Mouse (Mus musculus) ES-E14 (cell line): Measurements from ENCODE around the gene Disc1. TPM values are rescaled to one million over a fixed set of nuclear protein-coding genes. Genes with fewer than 3 reads are reported as not detected.

ENCODE experiments used
- DNase-seq: peaks from one replicate; pipeline ENCODE4 v3.0.0-alpha.2; 2013; ENCODE audit warnings: low read depth, low spot score
- H3K27ac ChIP-seq: 2 replicates; pipeline ENCODE4 v1.5.1; 2012; ENCODE audit warnings: low read depth, mild to moderate bottlenecking, low read length, moderate library complexity, mixed read lengths; ENCODE audit not compliant: poor library complexity, insufficient read depth, severe bottlenecking
- H3K36me3 ChIP-seq: 2 replicates; pipeline ENCODE4 v1.6.1; 2012; ENCODE audit warnings: mild to moderate bottlenecking, low read length, moderate library complexity, mixed read lengths; ENCODE audit not compliant: control insufficient read depth, poor library complexity, insufficient read depth, severe bottlenecking
- H3K4me1 ChIP-seq, 2 experiments: fragments of 150-350 bp in 1 of 2; sonication (generic) in 1 of 2; 2 replicates each; pipeline ENCODE4 v1.6.1; 2012; ENCODE audit warnings: low read length in 2 of 2, mild to moderate bottlenecking in 1 of 2, mixed read lengths in 1 of 2; ENCODE audit not compliant: control insufficient read depth in 2 of 2, insufficient read depth in 2 of 2, poor library complexity in 1 of 2
- H3K4me3 ChIP-seq, 2 experiments: fragments of 150-350 bp in 1 of 2; sonication (generic) in 1 of 2; 2 replicates each; pipeline ENCODE4 v1.5.1; 2012; ENCODE audit warnings: low read length in 2 of 2, low read depth in 1 of 2, mild to moderate bottlenecking in 1 of 2, mixed read lengths in 1 of 2; ENCODE audit not compliant: insufficient read depth in 1 of 2, poor library complexity in 1 of 2, severe bottlenecking in 1 of 2
- H3K9ac ChIP-seq: 2 replicates; pipeline ENCODE4 v1.6.1; 2012; ENCODE audit warnings: low read depth, mild to moderate bottlenecking, low read length, mixed read lengths; ENCODE audit not compliant: poor library complexity, insufficient read depth, severe bottlenecking
- H3K9me3 ChIP-seq: fragments of 150-350 bp; sonication (generic); 2 replicates; pipeline ENCODE4 v1.6.1; 2012; ENCODE audit warnings: low read depth, mild to moderate bottlenecking, low read length; ENCODE audit not compliant: control insufficient read depth, insufficient read depth
- CHD2 ChIP-seq: IDR thresholded peaks from 2 replicates; pipeline ENCODE4 v1.6.1; 2014; ENCODE audit warnings: mild to moderate bottlenecking, low read depth, low read length, inconsistent platforms
- HCFC1 ChIP-seq: IDR thresholded peaks from 2 replicates; pipeline ENCODE4 v1.6.1; 2012; ENCODE audit warnings: low read length, inconsistent platforms, borderline replicate concordance; ENCODE audit not compliant: insufficient read depth
- MAFK ChIP-seq: IDR thresholded peaks from 2 replicates; pipeline ENCODE4 v1.6.1; 2014; ENCODE audit warnings: mild to moderate bottlenecking, low read depth, low read length, inconsistent platforms; ENCODE audit not compliant: insufficient read depth
- ZC3H11A ChIP-seq: IDR thresholded peaks from 2 replicates; pipeline ENCODE4 v1.6.1; 2012; ENCODE audit warnings: low read depth, mild to moderate bottlenecking, inconsistent platforms, low read length, borderline replicate concordance
- ZNF384 ChIP-seq: IDR thresholded peaks from 2 replicates; pipeline ENCODE4 v1.6.1; 2012; ENCODE audit warnings: low read depth, low read length, inconsistent platforms
- in situ Hi-C, 2 experiments: fragments of 600-800 bp; cut with MboI; formaldehyde crosslinking; loops; one replicate each; pipeline ENCODE4 v1.15.1; 2025; ENCODE audit warnings: low sequenced_read_pairs in 2 of 2, inconsistent platforms in 1 of 2; ENCODE audit not compliant: unreplicated experiment in 2 of 2
- total RNA-seq: library from RNA; depleted of rRNA; stranded (reverse); fragments of 300-350 nt; gene quantifications from 2 replicates; pipeline ENCODE4 v1.2.3, GENCODE M21; 2012

The Disc1 gene
- total RNA-seq, 1 experiment, result 2.7 TPM

DNA sequence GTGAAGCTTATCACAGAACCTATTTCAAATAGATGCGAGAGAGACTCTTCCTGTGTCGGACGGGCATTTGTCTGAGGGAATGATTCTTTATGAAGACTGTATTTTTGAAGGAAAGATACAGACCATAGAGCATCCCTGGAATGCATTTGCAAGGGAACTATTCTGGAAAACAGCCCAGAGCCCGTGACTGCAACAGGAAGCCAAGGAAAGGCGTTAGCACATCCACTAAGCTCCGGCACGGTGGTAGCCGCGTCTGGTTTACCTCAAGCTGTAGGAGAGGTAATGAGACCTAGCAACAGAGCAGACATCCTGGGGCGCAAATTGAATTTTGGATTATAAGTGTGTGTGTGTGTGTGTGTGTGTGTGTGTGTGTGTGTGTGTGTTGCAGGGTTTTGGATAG, 188.4 kb downstream of the Disc1 start:
- no peak overlapping the region for H3K9ac ChIP-seq
- no peak overlapping the region for H3K27ac ChIP-seq
- peaks cover 0 to under 1% of the 10 kb centered on the region in 2 experiments; a peak in 2 of 4 replicates for H3K4me1 ChIP-seq
- H3K36me3 ChIP-seq, result no peaks in the 10 kb centered on the region
- no peaks in the 10 kb centered on the region for H3K9me3 ChIP-seq
- in situ Hi-C loops, result no loop called here
- DNase-seq, result no peak
- TF ChIP-seq ZNF384 (no peak), HCFC1 (no peak)
- H3K4me3 ChIP-seq, result no peak overlapping the region

DNA sequence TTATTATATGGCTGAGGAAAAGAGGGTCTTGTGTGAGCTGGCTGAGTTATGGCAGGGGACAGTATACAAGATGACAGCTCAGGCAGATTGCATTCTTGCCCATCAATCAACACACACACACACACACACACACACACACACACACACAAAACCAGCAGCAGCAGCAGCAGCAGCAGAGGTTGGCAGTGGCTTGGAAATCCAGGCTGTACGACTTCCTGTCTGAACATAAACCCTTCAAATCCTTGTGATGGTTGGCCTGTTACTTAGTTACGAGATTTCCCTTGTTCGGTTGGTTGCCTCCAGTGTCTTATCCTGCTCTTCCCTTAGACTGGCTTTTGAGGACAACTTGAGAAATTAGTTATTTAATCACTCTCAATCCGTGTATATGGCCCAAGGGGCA, 188.9 kb downstream of the Disc1 start:
- Histone ChIP-seq H3K9me3 (no peaks in the 10 kb centered on the region), H3K27ac (no peak overlapping the region), H3K4me1 (peaks cover 0 to 3% of the 10 kb centered on the region in 2 experiments; a peak in 2 of 4 replicates), H3K9ac (no peak overlapping the region), H3K36me3 (no peaks in the 10 kb centered on the region), H3K4me3 (no peak overlapping the region)
- TF ChIP-seq ZNF384 (no peak), CHD2 (no peak), ZC3H11A (no peak)
- in situ Hi-C loops, result no loop called here
- no peak for DNase-seq

GRCm38 (mm10) chr8:125246737-125247292, 192.8 kb downstream of the Disc1 start:
- no peak for DNase-seq
- H3K4me1 ChIP-seq, result peaks cover 0 to 3% of the 10 kb centered on the region in 2 experiments; a peak in 2 of 4 replicates
- H3K9me3 ChIP-seq, result no peaks in the 10 kb centered on the region
- H3K9ac ChIP-seq, result no peak overlapping the region
- no peak overlapping the region for H3K4me3 ChIP-seq
- no peaks in the 10 kb centered on the region for H3K36me3 ChIP-seq
- H3K27ac ChIP-seq, result no peak overlapping the region
- no peak for TF ChIP-seq MAFK
- no peak for TF ChIP-seq HCFC1
- TF ChIP-seq ZC3H11A, result no peak
- in situ Hi-C loops, result no loop called here

DNA sequence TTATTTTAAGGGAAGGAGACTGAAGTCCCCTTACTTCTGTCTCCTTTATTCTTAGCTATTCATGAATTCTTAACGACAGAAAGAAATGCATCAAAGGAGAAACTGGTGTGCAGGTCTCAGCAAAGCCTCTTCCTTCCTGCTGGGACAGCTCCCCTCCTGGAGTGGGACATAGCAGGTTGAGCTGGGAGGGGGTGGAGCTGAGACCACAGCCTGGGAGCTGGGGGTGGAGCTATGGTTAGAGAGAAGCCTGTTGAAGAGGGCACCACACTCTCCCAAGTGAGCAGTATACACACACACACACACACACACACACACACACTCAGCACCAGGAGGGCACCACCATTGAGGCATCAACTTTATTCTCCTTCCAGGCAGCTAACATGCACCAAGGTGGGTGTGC, 193.4 kb downstream of the Disc1 start:
- Histone ChIP-seq H3K36me3 (no peaks in the 10 kb centered on the region), H3K4me1 (peaks cover 0 to 3% of the 10 kb centered on the region in 2 experiments; a peak in 1 of 4 replicates), H3K9ac (no peak overlapping the region), H3K27ac (no peak overlapping the region), H3K9me3 (no peaks in the 10 kb centered on the region), H3K4me3 (no peak overlapping the region)
- in situ Hi-C loops, result no loop called here
- no peak for DNase-seq
- TF ChIP-seq HCFC1 (no peak), CHD2 (no peak), MAFK (no peak), ZNF384 (no peak), ZC3H11A (no peak)

- in situ Hi-C loops, result no loop called here
- H3K4me1 ChIP-seq, result peaks cover 0 to 3% of the 10 kb centered on the region in 2 experiments; a peak in 1 of 4 replicates
Measured at GRCm38 (mm10) chr8:125252946-125253345, 199.0 kb downstream of the Disc1 start.

More at GRCm38 (mm10) chr8:125252946-125253345, 199.0 kb downstream of the Disc1 start:
- H3K27ac ChIP-seq, result no peak overlapping the region
- H3K9me3 ChIP-seq, result no peaks in the 10 kb centered on the region
- TF ChIP-seq ZC3H11A (no peak), ZNF384 (no peak), CHD2 (no peak), HCFC1 (no peak), MAFK (no peak)
- no peak for DNase-seq
- no peaks in the 10 kb centered on the region for H3K36me3 ChIP-seq
- no peak overlapping the region for H3K4me3 ChIP-seq
- no peak overlapping the region for H3K9ac ChIP-seq
